Mouse (Mus musculus): Measurements from ENCODE around the gene Apobec3. TPM values are rescaled to one million over a fixed set of nuclear protein-coding genes. Genes with fewer than 3 reads are reported as not detected.

Gene Apobec3
- total RNA-seq (2017), result 189 and 226 TPM in 2 replicates

- ATAC-seq (replicated peaks in 1 of 2; ENCODE audit: insufficient read depth in 1 of 2, low FRiP score in 2 of 2, low TSS enrichment in 1 of 2, low read depth in 1 of 2, poor library complexity in 2 of 2, severe bottlenecking in 2 of 2), result peak; percentile 57 to 59
Observed at GRCm38 (mm10) chr15:79891436-79892212, at the start of gene Apobec3. Gene Apobec3, plus strand, starts transcription at chr15:79891659.

- no peak for ATAC-seq (replicated peaks in 1 of 2; ENCODE audit: insufficient read depth in 1 of 2, low FRiP score in 2 of 2, low TSS enrichment in 1 of 2, low read depth in 1 of 2, poor library complexity in 2 of 2, severe bottlenecking in 2 of 2)
Observed at GRCm38 (mm10) chr15:79842985-79843384, 48.5 kb upstream of the Apobec3 start.

- no peak for ATAC-seq (replicated peaks in 1 of 2; ENCODE audit: insufficient read depth in 1 of 2, low FRiP score in 2 of 2, low TSS enrichment in 1 of 2, low read depth in 1 of 2, poor library complexity in 2 of 2, severe bottlenecking in 2 of 2)
Observed at GRCm38 (mm10) chr15:79845986-79846385, 45.5 kb upstream of the Apobec3 start.

GRCm38 (mm10) chr15:79847100-79847499, 44.4 kb upstream of the Apobec3 start:
- no peak for ATAC-seq (replicated peaks in 1 of 2; ENCODE audit: insufficient read depth in 1 of 2, low FRiP score in 2 of 2, low TSS enrichment in 1 of 2, low read depth in 1 of 2, poor library complexity in 2 of 2, severe bottlenecking in 2 of 2)

- no peak for ATAC-seq (replicated peaks in 1 of 2; ENCODE audit: insufficient read depth in 1 of 2, low FRiP score in 2 of 2, low TSS enrichment in 1 of 2, low read depth in 1 of 2, poor library complexity in 2 of 2, severe bottlenecking in 2 of 2)
Observed at GRCm38 (mm10) chr15:79850143-79850542, 41.3 kb upstream of the Apobec3 start.

GRCm38 (mm10) chr15:79858979-79859378, 32.5 kb upstream of the Apobec3 start:
- ATAC-seq (replicated peaks in 1 of 2; ENCODE audit: insufficient read depth in 1 of 2, low FRiP score in 2 of 2, low TSS enrichment in 1 of 2, low read depth in 1 of 2, poor library complexity in 2 of 2, severe bottlenecking in 2 of 2), result no peak

GRCm38 (mm10) chr15:79859821-79860220, 31.6 kb upstream of the Apobec3 start:
- no peak for ATAC-seq (replicated peaks in 1 of 2; ENCODE audit: insufficient read depth in 1 of 2, low FRiP score in 2 of 2, low TSS enrichment in 1 of 2, low read depth in 1 of 2, poor library complexity in 2 of 2, severe bottlenecking in 2 of 2)

- ATAC-seq (replicated peaks in 1 of 2; ENCODE audit: insufficient read depth in 1 of 2, low FRiP score in 2 of 2, low TSS enrichment in 1 of 2, low read depth in 1 of 2, poor library complexity in 2 of 2, severe bottlenecking in 2 of 2), result no peak
Observed at GRCm38 (mm10) chr15:79867260-79868002, 24.0 kb upstream of the Apobec3 start.

GRCm38 (mm10) chr15:79873545-79873944, 17.9 kb upstream of the Apobec3 start:
- no peak for ATAC-seq (replicated peaks in 1 of 2; ENCODE audit: insufficient read depth in 1 of 2, low FRiP score in 2 of 2, low TSS enrichment in 1 of 2, low read depth in 1 of 2, poor library complexity in 2 of 2, severe bottlenecking in 2 of 2)

GRCm38 (mm10) chr15:79873995-79874394, 17.5 kb upstream of the Apobec3 start:
- ATAC-seq (replicated peaks in 1 of 2; ENCODE audit: insufficient read depth in 1 of 2, low FRiP score in 2 of 2, low TSS enrichment in 1 of 2, low read depth in 1 of 2, poor library complexity in 2 of 2, severe bottlenecking in 2 of 2), result no peak

- no peak for ATAC-seq (replicated peaks in 1 of 2; ENCODE audit: insufficient read depth in 1 of 2, low FRiP score in 2 of 2, low TSS enrichment in 1 of 2, low read depth in 1 of 2, poor library complexity in 2 of 2, severe bottlenecking in 2 of 2)
Observed at GRCm38 (mm10) chr15:79875261-79875995, 16.0 kb upstream of the Apobec3 start.

- ATAC-seq (replicated peaks in 1 of 2; ENCODE audit: insufficient read depth in 1 of 2, low FRiP score in 2 of 2, low TSS enrichment in 1 of 2, low read depth in 1 of 2, poor library complexity in 2 of 2, severe bottlenecking in 2 of 2), result no peak
Observed at GRCm38 (mm10) chr15:79878725-79879136, 12.7 kb upstream of the Apobec3 start.

- peak; percentile 50 to 60; a peak in 3 of 4 replicates for ATAC-seq (replicated peaks in 1 of 2; ENCODE audit: insufficient read depth in 1 of 2, low FRiP score in 2 of 2, low TSS enrichment in 1 of 2, low read depth in 1 of 2, poor library complexity in 2 of 2, severe bottlenecking in 2 of 2)
Observed at GRCm38 (mm10) chr15:79879319-79879718, 12.1 kb upstream of the Apobec3 start.

- ATAC-seq (replicated peaks in 1 of 2; ENCODE audit: insufficient read depth in 1 of 2, low FRiP score in 2 of 2, low TSS enrichment in 1 of 2, low read depth in 1 of 2, poor library complexity in 2 of 2, severe bottlenecking in 2 of 2), result no peak
Observed at GRCm38 (mm10) chr15:79880477-79880876, 11.0 kb upstream of the Apobec3 start.

GRCm38 (mm10) chr15:79882623-79883267, 8.7 kb upstream of the Apobec3 start:
- no peak for ATAC-seq (replicated peaks in 1 of 2; ENCODE audit: insufficient read depth in 1 of 2, low FRiP score in 2 of 2, low TSS enrichment in 1 of 2, low read depth in 1 of 2, poor library complexity in 2 of 2, severe bottlenecking in 2 of 2)

- ATAC-seq (replicated peaks in 1 of 2; ENCODE audit: insufficient read depth in 1 of 2, low FRiP score in 2 of 2, low TSS enrichment in 1 of 2, low read depth in 1 of 2, poor library complexity in 2 of 2, severe bottlenecking in 2 of 2), result peak; percentile 79 to 81
Observed at GRCm38 (mm10) chr15:79883352-79883822, 8.1 kb upstream of the Apobec3 start.

- ATAC-seq (replicated peaks in 1 of 2; ENCODE audit: insufficient read depth in 1 of 2, low FRiP score in 2 of 2, low TSS enrichment in 1 of 2, low read depth in 1 of 2, poor library complexity in 2 of 2, severe bottlenecking in 2 of 2), result no peak
Observed at GRCm38 (mm10) chr15:79884820-79885219, 6.6 kb upstream of the Apobec3 start.

Measured in hematopoietic stem cell, adult 5-6 weeks (primary cell).